Mouse (Mus musculus) lung, embryonic 15.5 days (tissue): ENCODE data around the gene Gm17949. TPM values are rescaled to one million over a fixed set of nuclear protein-coding genes. Genes with fewer than 3 reads are reported as not detected.
"Not testable (repeated sequence)": the region's sequence is repeated elsewhere in the genome, so short reads cannot be mapped to it uniquely, and the experiment has no call there.

ENCODE experiments used
- ATAC-seq: fragments of 200-750 bp; cut with Nextera tagmentation; 2 replicates; pipeline ENCODE4 v1.8.0; 2017; ENCODE audit warnings: moderate number of reproducible peaks, borderline replicate concordance; ENCODE audit not compliant: low FRiP score, low TSS enrichment; ENCODE audit errors: extremely low read depth
- H3K27ac ChIP-seq: fragments of 300-500 bp; sonication (generic); 2 replicates; pipeline ENCODE4 v1.5.1; 2015; ENCODE audit warnings: moderate library complexity, mild to moderate bottlenecking, inconsistent platforms
- H3K27me3 ChIP-seq: fragments of 300-500 bp; sonication (generic); 2 replicates; pipeline ENCODE4 v1.6.1; 2015; ENCODE audit warnings: inconsistent platforms
- H3K36me3 ChIP-seq: fragments of 300-500 bp; sonication (generic); 2 replicates; pipeline ENCODE4 v1.6.1; 2015; ENCODE audit warnings: inconsistent platforms
- H3K4me1 ChIP-seq: fragments of 300-500 bp; sonication (generic); 2 replicates; pipeline ENCODE4 v1.6.1; 2015; ENCODE audit warnings: inconsistent platforms
- H3K4me2 ChIP-seq: fragments of 300-500 bp; sonication (generic); 2 replicates; pipeline ENCODE4 v1.6.1; 2015; ENCODE audit warnings: inconsistent platforms, mild to moderate bottlenecking, moderate library complexity
- H3K4me3 ChIP-seq: fragments of 300-500 bp; sonication (generic); 2 replicates; pipeline ENCODE4 v1.5.1; 2015; ENCODE audit warnings: mild to moderate bottlenecking, inconsistent platforms
- H3K9ac ChIP-seq: fragments of 300-500 bp; sonication (generic); 2 replicates; pipeline ENCODE4 v1.6.1; 2015; ENCODE audit warnings: inconsistent platforms
- H3K9me3 ChIP-seq: fragments of 300-500 bp; sonication (generic); 2 replicates; pipeline ENCODE4 v1.6.1; 2016; ENCODE audit warnings: inconsistent platforms
- WGBS: fragments of 180-500 bp; shearing (Covaris S2); methylation state at CpG from one replicate; pipeline ENCODE4 v1.1.7; 2015; 5-methylcytosine and 5-hydroxymethylcytosine counted together
- polyA plus RNA-seq: library from polyadenylated mRNA; unstranded; fragments of >200 nt; fragmentation: Nextera tagmentation; extraction: Ambion mirVana; gene quantifications from 2 replicates; pipeline ENCODE4 v1.2.1, GENCODE M21; 2015

Gm17949 gene
- polyA plus RNA-seq, 1 experiment from 2014 or later: 0.50 TPM

DNA sequence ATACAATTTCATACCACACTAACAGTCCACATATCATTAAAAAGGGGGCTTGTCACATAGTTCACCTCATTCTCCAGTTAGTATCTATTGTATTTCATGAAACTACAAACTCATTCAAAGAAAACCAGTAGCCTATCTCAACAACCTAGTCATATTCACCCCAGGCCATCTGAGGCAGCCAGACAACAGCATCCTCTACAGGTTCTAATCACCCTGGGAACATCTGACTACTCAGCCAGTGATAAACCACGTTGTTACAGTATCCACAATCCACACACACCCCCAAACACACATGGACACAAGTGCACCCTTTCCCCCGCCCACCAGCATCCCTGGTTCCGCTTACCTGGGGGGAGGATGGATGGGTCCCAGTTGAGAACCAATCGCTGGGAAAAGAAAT, 16.2 kb downstream of the Gm17949 start:
- Histone ChIP-seq H3K4me1 (peaks cover 17% of the 10 kb centered on the region), H3K9me3 (no peaks in the 10 kb centered on the region), H3K4me2 (no peak overlapping the region), H3K27ac (no peak overlapping the region), H3K36me3 (peaks cover 65% of the 10 kb centered on the region), H3K27me3 (no peaks in the 10 kb centered on the region), H3K9ac (no peak overlapping the region), H3K4me3 (no peak overlapping the region)
- ATAC-seq: no peak
- WGBS: 88% methylated on average over 4 of the region's 4 CpGs

DNA sequence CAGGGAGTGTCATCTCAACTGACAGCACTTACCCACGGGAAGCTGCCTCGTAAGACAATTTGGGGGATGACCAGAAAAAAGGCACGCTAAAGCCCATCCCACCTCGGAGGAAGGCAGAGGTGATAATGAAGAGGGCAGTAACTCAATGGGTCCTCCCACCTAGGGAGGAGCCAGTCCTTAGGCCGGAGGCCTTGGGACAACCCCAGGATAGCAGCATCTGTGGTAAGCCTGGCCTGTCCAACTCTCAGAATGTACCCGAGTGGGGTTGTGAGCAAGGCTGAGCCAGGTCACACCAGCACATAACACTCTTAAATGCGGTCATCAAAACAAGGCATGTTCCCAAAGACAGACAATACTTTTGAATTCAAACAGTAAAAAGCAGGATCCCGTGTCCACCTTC, 18.4 kb downstream of the Gm17949 start:
- Histone ChIP-seq H3K9me3 (no peaks in the 10 kb centered on the region), H3K36me3 (peaks cover 43% of the 10 kb centered on the region), H3K4me2 (peak overlapping the region; percentile 86), H3K4me1 (peaks cover 17% of the 10 kb centered on the region), H3K4me3 (peak overlapping the region; percentile 77), H3K27ac (no peak overlapping the region), H3K9ac (peak overlapping the region; percentile 100), H3K27me3 (no peaks in the 10 kb centered on the region)
- 30% methylated on average over 8 of the region's 8 CpGs for WGBS
- no peak for ATAC-seq

DNA sequence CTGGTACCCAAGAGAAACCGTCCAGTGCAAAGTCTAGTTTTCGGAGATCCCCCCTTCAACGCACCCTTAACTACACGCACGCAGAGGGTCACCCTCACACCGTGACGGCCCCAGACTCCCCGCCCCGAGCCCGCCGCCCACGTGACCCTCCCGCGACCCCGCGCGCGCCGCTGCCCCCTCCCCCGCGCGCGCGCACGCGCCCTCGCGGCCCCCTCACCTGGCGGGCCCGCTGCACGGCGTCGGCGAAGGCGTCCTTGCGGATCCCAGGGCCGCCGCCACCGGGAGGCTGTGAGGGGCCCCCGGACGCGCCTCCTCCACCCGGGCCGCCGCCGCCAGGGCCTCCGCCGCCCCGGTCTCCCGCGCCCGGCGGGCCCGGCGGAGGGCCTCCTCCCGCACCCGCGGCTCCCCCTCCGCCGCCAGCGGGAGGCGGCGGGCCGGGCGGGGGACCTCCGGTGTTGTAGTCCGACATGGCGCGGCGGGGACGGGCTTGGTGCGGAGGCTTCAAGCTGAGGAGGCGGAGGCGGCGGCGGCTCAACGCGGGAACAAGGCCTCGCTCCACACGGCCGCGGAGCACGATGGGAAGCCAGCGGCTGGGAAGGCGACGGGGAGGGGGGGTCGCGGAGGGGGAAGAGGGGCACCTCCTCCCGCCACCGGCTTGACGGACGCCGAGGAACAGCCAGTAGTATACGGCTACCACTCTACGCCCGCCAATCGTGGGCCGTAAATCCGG, 19.8 kb downstream of the Gm17949 start, which contains the start of gene Khsrp:
Khsrp (minus strand) TSS at position 592 of the 730 bp plus-strand sequence.
- Histone ChIP-seq H3K9ac (peak within 1 kb of the TSS; percentile 100), H3K4me1 (peaks cover 17% of the 10 kb centered on the region), H3K36me3 (peaks cover 29% of the 10 kb centered on the region), H3K9me3 (no peaks in the 10 kb centered on the region), H3K4me2 (peak within 1 kb of the TSS; percentile 86), H3K27me3 (no peaks in the 10 kb centered on the region), H3K27ac (peak within 1 kb of the TSS; percentile 95), H3K4me3 (peak within 1 kb of the TSS; percentile 77)
- ATAC-seq: no peak
- 2% methylated on average over 94 of the region's 99 CpGs for WGBS

DNA sequence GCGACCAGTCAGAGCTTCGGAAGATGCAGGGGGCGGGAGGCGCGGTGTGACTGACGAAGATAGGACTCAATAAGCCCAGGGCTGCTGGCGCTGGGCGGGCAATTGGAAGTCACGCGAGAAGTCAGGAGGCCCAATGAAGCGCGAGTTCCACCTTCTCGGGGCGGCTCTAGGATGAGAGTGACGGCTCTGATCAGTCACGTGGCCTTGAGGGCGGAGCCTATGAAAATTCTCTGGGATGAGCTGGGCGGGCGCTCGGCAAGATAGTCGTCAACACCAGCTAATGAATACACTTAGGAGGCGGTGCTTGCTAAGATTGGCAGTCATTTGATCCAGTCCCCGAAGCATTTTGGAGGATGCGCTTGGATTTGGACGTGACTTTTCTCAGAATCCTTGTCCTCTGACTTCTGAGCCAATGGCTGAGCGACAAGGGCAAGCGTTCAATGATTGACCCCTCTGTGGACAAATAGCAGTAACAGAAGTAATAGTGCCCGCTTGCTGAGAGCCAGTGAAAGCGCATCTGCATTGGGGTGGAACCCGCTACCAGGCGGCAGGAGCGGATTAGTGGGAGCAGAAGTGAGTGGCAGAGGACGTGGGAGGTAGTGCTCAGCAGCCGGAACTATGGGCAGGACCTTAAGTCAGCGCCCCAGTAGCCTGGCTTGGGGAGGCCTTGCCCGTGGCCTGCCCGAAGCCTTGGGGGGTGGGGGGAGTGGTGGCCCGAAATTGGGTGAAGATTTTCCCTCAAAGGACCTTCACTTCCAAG, 20.6 kb downstream of the Gm17949 start:
- H3K27me3 ChIP-seq: no peaks in the 10 kb centered on the region
- peak overlapping the region; percentile 77 for H3K4me3 ChIP-seq
- peak; percentile 96 for ATAC-seq
- H3K27ac ChIP-seq: peak overlapping the region; percentile 86
- no peaks in the 10 kb centered on the region for H3K9me3 ChIP-seq
- H3K36me3 ChIP-seq: peaks cover 21% of the 10 kb centered on the region
- H3K4me2 ChIP-seq: peak overlapping the region; percentile 67
- WGBS: under 1% methylated on average over 38 of the region's 38 CpGs
- H3K4me1 ChIP-seq: peaks cover 17% of the 10 kb centered on the region
- H3K9ac ChIP-seq: peak overlapping the region; percentile 100

DNA sequence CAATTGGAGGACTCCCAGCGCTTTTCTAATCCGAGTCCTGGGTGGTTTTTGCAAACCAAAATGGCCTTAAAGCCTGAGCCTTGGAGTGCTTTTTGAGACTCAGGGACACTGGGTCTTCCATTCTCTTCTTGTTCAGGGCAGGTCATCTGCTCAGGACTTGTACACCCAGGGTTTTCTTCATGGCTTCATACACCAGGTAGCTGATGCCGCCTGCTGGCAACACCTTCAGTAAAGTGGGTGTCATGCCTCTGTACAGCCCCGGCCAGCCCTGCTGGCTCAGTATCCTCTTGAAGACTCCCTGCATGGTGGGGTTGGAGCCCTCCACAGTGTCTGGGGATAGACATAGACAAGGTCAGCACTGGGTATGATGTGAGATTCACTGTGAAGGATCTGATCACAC, 21.6 kb downstream of the Gm17949 start:
- Histone ChIP-seq H3K36me3 (peaks cover 11% of the 10 kb centered on the region), H3K4me1 (peaks cover 17% of the 10 kb centered on the region), H3K9me3 (no peaks in the 10 kb centered on the region), H3K27me3 (no peaks in the 10 kb centered on the region), H3K4me3 (peak overlapping the region; percentile 40; the same call in 1 of the 2 replicates), H3K27ac (no peak overlapping the region), H3K4me2 (peak overlapping the region; percentile 67; the same call in 1 of the 2 replicates), H3K9ac (no peak overlapping the region; the same call in 1 of the 2 replicates)
- 83% methylated on average over 4 of the region's 4 CpGs for WGBS
- ATAC-seq: no peak

DNA sequence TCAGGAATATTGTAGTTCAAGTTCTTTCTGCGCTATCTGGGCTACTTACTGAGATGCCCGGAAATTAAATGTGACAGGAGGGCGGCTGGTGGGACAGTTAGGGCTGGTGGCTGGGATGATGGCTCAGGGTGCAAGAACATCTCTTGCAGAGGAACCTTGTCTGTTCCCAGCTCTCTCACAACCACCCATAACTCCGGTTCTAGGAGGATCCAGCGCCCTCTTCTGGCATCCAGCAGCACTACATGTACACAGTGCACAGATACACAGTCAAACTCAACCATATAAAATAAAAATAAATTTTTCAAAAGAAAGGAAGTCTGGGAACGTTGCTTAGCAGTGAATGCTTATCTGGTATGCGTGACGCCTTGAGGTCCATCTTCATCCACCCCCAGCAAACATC, 27.7 kb downstream of the Gm17949 start:
- Histone ChIP-seq H3K27me3 (peaks cover 8% of the 10 kb centered on the region; the same call in 1 of the 2 replicates), H3K4me3 (no peak overlapping the region), H3K9ac (no peak overlapping the region), H3K4me2 (no peak overlapping the region), H3K4me1 (no peaks in the 10 kb centered on the region), H3K9me3 (no peaks in the 10 kb centered on the region), H3K27ac (no peak overlapping the region), H3K36me3 (no peaks in the 10 kb centered on the region)
- WGBS: 36% methylated on average over 8 of the region's 8 CpGs
- no peak for ATAC-seq

DNA sequence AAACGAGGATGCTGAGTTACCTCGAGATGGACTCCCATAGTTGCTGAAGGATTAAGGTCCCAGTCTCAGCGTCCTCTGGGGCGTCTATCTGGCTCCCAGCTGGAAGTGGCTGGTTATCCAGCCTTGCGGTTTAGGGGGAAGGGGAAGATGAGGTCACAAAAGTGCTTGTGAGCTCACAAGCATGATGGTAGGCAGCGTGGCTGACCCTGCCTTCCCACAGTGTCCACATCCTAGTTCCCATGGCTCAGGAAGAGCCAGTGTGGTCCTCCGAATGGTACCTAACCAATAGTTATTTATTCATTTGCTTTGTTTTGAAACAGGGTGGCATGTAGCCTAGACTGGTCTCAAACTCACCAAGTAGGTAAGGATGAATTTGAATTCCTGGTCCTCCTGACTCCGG, 30.3 kb downstream of the Gm17949 start, which contains the start of gene Slc25a41:
Slc25a41 (minus strand) TSS at position 101 of the 400 bp plus-strand sequence.
- Histone ChIP-seq H3K9me3 (no peaks in the 10 kb centered on the region), H3K4me3 (no peak within 1 kb of the TSS), H3K27me3 (peaks cover 8% of the 10 kb centered on the region; the same call in 1 of the 2 replicates), H3K36me3 (no peaks in the 10 kb centered on the region), H3K4me2 (no peak within 1 kb of the TSS), H3K9ac (no peak within 1 kb of the TSS), H3K4me1 (no peaks in the 10 kb centered on the region), H3K27ac (no peak within 1 kb of the TSS)
- WGBS: 71% methylated on average over 8 of the region's 8 CpGs
- no peak for ATAC-seq

DNA sequence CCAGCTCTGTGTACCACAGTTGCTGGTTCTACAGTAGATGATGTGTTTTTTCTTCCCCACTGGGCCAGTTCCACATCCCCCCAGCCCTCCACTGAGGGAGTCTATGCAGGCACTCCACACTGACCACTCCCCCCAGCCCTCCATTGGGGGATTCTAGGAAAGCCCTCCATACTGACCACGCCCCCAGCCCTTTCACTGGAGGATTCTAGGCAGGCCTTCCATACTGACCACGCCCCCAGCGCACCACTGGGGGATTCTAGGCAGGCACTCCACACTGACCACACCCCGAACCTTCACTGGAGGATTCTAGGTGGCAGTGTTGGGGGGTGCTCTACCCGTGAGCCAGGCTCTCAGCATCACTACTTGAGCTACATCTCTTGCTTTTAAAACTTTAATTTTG, 36.1 kb downstream of the Gm17949 start:
- no peak overlapping the region for H3K4me2 ChIP-seq
- no peak overlapping the region for H3K9ac ChIP-seq
- H3K27me3 ChIP-seq: no peaks in the 10 kb centered on the region
- no peak; the same call in 1 of the 2 replicates for ATAC-seq
- no peaks in the 10 kb centered on the region for H3K4me1 ChIP-seq
- no peaks in the 10 kb centered on the region for H3K9me3 ChIP-seq
- peaks cover 3% of the 10 kb centered on the region; the same call in 1 of the 2 replicates for H3K36me3 ChIP-seq
- H3K27ac ChIP-seq: no peak overlapping the region
- WGBS: 36% methylated on average over 5 of the region's 5 CpGs
- no peak overlapping the region for H3K4me3 ChIP-seq

DNA sequence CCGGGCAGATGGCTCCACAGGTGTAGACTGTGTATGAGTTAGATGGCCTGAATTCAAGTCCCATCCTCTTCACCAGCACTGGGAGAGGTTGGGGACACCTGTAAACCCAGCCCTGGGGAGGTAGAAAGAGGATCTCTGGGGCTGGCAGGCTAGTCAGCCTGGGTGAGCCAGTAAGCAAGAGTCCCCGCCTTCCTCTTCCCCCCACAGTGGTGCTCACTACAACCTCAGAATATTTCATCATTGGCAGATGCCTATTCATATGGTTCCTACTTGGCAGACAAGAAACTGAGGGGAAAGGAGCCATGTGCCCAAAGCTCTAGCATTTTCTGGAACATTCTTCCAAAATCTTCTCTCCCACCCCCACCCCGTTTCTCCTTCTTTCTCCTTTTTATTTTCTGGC, 37.5 kb downstream of the Gm17949 start:
- ATAC-seq: no peak
- Histone ChIP-seq H3K4me3 (no peak overlapping the region), H3K9ac (no peak overlapping the region), H3K4me1 (no peaks in the 10 kb centered on the region), H3K27me3 (no peaks in the 10 kb centered on the region), H3K4me2 (no peak overlapping the region), H3K36me3 (peaks cover 8% of the 10 kb centered on the region; the same call in 1 of the 2 replicates), H3K9me3 (no peaks in the 10 kb centered on the region), H3K27ac (no peak overlapping the region)
- WGBS: 92% methylated on average over 3 of the region's 3 CpGs

DNA sequence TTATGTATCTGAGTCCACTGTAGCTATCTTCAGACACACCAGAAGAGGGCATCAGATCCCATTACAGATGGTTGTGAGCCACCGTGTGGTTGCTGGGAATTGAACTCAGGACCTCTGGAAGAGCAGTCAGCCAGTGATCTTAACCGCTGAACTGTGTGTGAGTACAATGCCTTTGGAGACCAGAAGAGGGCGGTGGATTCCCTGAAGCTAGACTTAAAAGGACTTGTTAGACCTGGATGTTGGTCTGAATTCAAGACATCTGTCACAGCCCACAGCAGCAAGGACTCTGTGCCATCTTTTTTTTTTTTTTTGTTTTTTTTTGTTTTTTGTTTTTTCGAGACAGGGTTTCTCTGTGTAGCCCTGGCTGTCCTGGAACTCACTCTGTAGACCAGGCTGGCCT, 40.4 kb downstream of the Gm17949 start:
- H3K36me3 ChIP-seq, H3K4me1 ChIP-seq, H3K9ac ChIP-seq, H3K9me3 ChIP-seq, H3K27ac ChIP-seq, ATAC-seq, H3K4me3 ChIP-seq, H3K4me2 ChIP-seq, H3K27me3 ChIP-seq: not testable (repeated sequence)
- WGBS: 83% methylated on average over 4 of the region's 4 CpGs

DNA sequence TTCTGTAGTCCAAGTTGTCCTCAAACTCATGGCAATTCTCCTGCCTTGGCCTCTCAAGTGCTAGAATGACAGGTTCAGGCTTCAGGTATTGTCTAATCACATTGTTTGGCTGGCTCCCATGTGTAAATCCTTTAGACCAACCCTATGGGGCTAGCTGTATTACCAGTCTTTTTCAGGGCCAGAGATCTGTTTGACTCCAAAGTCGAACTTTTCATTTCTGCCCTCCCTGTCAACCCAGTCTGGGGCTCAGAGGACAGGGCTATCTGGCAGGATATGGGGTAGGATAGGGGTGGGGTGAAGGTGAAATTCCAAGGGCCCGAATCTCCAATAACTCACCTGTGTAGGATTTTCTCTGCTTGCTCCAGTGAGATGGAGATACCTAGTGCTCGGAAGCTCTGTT, 45.0 kb downstream of the Gm17949 start:
- H3K27me3 ChIP-seq: peaks cover 5% of the 10 kb centered on the region

More for the DNA sequence above, 45.0 kb downstream of the Gm17949 start:
- no peak overlapping the region for H3K27ac ChIP-seq
- H3K9ac ChIP-seq: no peak overlapping the region
- peaks cover 10% of the 10 kb centered on the region; the same call in 1 of the 2 replicates for H3K36me3 ChIP-seq
- ATAC-seq: no peak
- no peak overlapping the region for H3K4me3 ChIP-seq
- no peak overlapping the region for H3K4me2 ChIP-seq
- WGBS: 74% methylated on average over 3 of the region's 3 CpGs
- H3K9me3 ChIP-seq: no peaks in the 10 kb centered on the region
- H3K4me1 ChIP-seq: peaks cover 15% of the 10 kb centered on the region
